Mouse (Mus musculus) adrenal gland, adult 8-10 months (tissue): ENCODE measurements around the gene Rbak. TPM values are rescaled to one million over a fixed set of nuclear protein-coding genes. Genes with fewer than 3 reads are reported as not detected.
"Not testable (repeated sequence)": the region's sequence is repeated elsewhere in the genome, so short reads cannot be mapped to it uniquely, and the experiment has no call there.

Experiments
- DNase-seq: peaks from one replicate; pipeline ENCODE4 v3.0.0; 2022
- total RNA-seq, 4 experiments: library from RNA; stranded (reverse); gene quantifications; 2 replicates each; pipeline ENCODE4 v1.2.4; 2022

The Rbak gene
- 10 to 100 TPM; 10.9 to 22.2 (median 17.2) TPM for total RNA-seq

DNA sequence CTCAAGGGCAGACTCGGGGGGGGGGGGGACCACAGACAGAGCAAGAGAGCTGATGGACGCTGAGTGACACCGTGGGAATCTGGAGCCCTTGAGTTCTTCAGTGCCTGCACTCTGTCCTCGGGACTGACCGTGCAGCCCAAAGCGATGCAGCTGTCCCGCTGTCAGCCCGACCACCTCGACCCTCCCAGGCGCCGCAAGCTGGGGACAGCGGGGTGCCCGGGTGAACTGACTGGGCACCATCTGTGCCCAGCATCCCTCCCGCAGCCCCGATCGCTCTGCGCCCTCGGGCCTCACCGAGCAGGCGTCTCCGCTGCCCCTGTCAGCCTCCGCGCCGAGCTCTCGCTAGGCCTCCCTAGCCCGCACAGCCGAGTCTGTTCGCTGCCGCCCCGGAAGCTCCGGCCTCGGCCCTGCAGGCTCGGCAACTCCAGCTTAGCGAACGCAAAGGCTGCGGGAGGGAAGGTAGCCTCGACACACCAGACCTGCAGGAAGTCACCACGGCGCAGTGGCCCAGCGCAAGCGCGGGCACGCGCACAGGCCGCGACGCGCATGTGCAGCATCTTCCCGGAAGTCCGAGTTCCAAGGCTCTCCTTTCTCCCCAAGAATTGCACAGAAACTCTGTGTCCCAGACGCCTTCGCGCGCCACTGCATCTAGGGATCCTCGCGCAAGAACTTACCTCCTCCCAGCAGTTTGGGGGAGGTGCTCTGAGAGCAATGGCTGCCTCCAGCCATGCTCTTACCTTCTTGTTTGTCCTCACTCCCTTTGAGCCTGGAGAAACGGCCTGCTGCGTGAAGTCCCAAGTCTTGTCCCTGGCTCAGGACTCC, at the start of gene Rbak, which contains the start of gene Spdye4b:
TSS of gene Rbak (minus strand) at position 521 of the 822 bp plus-strand sequence.
TSS of gene Spdye4b (plus strand) at position 763 of the 822 bp plus-strand sequence.
- DNase-seq: peak; percentile 94

- DNase-seq: no peak
Measured at GRCm38 (mm10) chr5:143226790-143227189, 46.2 kb upstream of the Rbak start, which contains the start of gene Spdye4a. Gene Spdye4a, minus strand, starts transcription at chr5:143226890.

- no peak for DNase-seq
Measured at GRCm38 (mm10) chr5:143222287-143222686, 41.7 kb upstream of the Rbak start.

DNA sequence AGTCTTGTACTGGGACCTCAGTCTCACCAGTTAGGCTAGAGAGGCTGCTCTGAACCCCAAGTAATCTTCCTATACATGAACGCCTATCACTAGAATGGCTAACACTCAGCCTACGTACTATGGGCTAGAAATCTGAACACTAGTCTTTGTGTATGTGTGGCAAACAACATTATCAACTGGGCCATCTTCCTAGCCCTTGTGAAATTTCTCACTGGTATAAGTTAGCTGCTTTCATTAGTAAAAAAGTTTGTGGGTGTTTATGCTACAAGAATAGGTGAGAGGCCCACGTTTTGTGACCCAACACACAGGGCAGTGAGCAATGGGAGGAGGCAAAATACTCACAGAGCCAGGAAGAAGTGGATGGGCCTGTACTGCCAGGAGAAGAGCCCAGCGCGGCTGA, 40.4 kb upstream of the Rbak start:
- no peak for DNase-seq

DNA sequence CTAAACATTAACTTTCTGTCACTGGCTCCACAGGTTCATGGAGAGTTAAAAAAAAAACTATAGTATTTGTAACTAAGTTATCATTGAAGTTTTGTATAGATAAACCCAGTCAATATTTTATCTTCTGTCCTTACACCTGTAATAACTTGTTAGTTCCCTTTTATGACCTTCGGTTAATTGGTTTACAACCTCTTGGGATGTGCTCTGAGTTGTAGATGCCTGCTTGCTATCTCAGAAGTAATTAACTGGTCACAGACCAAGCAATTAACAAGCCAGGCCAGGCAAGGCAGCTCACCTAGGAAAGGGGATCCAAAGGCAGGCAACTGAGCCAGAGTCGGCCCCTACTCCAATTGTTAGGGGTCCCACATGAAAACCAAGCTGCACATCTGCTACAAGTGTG, 33.3 kb upstream of the Rbak start:
- DNase-seq: no peak

- DNase-seq: no peak
Measured at GRCm38 (mm10) chr5:143205015-143205414, 24.4 kb upstream of the Rbak start.

GRCm38 (mm10) chr5:143196506-143196905, 15.9 kb upstream of the Rbak start:
- DNase-seq: peak; percentile 21

DNA sequence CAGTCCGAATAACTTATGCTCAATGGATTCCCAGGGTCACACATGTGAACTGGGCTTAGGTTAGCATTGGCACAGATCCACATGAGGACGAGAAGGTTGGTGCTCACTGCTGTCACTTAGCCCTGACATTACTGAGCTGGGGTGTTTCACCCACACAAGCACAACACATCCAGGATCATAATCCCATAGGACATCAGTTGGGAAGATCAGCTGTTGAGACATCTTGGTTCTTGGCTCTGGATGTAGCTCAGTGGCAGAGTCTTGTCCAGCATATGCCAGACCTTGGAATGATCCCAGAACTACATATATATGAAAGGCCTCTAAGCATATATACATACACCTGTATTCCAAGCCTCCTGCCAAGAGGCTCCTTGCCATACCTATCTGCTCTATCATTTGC, 14.6 kb upstream of the Rbak start:
- no peak for DNase-seq

DNA sequence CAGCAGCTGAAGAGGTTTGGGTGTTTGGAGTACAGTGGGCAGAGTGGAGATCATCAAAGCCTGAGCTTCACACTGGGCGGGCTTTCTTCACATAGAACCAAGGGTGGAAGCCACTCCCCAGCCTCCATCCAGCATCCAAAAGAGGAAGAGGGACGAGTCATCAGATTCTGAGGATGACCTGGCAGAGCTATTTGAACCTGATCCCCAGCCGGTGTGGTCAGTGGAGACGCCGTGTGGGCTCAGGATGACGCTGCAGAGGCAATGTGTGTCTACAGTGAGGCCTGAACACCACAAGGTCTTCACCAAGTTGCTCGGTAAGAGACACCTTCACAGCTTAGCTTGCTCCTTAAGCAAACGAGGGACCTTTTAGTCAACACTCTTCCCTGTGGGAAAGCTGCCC, 14.2 kb upstream of the Rbak start:
- DNase-seq: not testable (repeated sequence)

DNA sequence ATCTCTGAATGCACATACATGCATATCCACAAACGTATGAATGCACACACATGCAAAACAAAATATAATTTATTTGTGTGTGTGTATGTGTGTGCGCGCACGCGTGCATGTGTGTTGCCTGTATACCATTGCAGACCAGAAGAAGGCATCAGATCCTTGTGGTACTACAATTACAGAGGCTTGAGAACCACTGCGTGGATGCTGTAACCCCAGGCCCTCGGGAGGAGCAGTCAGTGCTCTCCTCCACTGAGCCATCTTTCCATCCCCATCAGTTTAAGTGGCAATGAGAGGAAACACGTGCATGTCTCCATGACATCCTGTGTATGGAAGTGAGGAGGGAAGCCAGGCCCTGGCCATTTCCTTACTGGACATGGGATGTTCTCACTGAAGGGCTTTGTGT, 12.2 kb upstream of the Rbak start:
- DNase-seq: no peak

GRCm38 (mm10) chr5:143188014-143188413, 7.4 kb upstream of the Rbak start:
- DNase-seq: not testable (repeated sequence)

DNA sequence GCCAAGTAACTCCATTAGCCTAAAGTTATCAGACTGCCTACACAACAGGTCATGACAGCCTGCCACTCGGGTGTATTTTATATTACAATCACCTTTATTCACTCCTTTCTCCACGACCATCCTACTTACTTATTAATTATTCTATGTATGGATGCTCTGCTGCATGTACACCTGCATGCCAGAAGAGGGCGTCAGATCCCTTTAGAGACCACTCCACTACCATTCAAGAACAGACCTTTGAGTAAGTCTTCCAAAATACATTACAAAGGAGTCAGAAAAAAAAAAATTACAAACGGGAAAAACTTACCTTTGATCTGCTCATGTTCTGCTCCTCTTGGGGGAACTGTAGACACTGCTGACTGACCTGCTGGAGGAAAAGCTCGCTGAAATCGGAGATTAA, 1.4 kb downstream of the Rbak start:
- DNase-seq: no peak

DNA sequence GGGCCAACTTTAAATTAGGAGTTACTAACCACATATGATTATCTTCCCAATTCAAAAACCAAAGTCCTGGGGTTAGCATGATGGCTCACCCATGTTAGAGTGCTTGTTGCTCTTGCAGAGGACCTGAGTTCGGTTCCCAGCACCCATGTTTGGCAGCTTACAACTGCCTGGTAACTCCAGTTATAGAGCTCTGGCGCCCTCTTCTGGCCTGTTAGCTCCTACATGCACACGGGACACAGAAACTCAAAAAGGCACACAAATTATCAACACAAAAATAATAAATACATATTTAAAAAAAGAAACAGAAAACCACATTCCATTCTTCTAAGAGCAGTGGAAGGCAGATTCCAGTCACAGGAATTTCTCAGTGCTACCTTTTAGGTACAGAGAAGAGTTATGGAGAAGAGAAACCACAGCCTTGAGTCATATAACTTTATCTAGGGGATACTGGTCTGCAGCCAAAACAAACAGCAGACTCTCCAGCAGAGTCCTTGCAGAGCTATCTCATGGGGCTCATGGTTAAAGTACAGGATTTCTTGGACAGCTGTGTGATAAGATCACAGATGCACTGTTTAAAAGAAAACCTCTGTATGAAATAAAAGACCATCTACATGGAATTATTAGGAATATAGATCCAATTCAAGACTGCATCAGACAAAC, 2.9 kb downstream of the Rbak start:
- peak; percentile 15 for DNase-seq

- no peak for DNase-seq
Measured at GRCm38 (mm10) chr5:143175970-143176369, 4.6 kb downstream of the Rbak start.

GRCm38 (mm10) chr5:143165508-143166070, 15.0 kb downstream of the Rbak start:
- no peak for DNase-seq

- no peak for DNase-seq
Measured at GRCm38 (mm10) chr5:143155534-143155933, 25.0 kb downstream of the Rbak start.

GRCm38 (mm10) chr5:143153756-143154155, 26.8 kb downstream of the Rbak start:
- no peak for DNase-seq

DNA sequence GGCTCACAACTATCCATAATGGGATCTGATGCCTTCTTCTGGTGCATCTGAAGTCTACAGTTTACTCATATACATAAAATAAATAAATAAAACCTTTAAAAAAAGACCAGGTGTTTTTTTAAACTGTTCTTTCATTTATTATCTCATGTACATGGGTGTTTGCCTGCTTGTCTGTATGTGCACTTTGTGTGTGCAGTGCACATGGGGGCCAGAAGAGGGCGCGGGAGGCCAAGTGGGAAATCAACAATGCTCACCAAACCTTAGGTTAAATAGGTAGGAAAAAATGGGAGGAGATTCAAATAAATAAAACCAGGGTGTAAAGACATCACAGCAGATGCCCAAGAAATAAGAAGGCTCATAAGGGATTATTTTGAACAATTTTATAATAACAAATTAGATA, 30.5 kb downstream of the Rbak start:
- DNase-seq: no peak

DNA sequence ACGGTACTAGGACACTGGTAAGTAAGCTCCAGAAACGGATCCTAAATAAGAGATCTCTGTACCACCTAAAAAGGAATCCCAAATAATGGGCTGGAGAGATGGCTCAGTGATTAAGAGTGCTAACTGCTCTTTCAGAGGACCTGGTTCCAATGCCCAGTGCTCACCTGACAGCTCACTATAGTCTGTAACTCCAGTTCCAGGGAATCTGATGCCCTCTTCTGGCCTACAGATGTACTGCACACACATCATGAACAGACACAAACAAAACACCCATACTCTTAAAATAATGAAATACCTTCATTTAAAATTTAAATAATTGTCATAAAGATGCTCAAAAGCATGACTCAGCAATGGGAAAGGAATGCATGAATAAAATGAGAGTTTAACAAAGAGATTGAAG, 31.0 kb downstream of the Rbak start:
- DNase-seq: no peak

DNA sequence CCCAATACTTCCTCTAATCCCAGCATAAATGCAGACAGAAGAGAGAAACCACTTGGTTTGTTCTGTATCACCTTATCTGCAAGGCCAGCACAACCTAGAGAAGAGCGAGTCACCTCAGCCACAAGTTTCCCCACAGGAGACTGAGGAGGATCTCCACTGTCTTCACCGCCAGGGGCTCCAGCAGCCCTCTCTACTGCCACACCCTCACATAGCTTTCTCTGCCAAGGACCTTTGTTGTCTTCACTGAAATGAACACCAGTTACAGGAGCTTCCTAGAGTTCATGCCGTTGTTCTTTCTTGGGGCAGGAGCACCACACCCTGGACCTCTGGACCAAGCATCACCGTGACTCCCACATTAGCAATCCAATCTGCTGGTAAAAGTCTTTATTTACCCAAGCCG, 31.9 kb downstream of the Rbak start:
- DNase-seq: no peak

DNA sequence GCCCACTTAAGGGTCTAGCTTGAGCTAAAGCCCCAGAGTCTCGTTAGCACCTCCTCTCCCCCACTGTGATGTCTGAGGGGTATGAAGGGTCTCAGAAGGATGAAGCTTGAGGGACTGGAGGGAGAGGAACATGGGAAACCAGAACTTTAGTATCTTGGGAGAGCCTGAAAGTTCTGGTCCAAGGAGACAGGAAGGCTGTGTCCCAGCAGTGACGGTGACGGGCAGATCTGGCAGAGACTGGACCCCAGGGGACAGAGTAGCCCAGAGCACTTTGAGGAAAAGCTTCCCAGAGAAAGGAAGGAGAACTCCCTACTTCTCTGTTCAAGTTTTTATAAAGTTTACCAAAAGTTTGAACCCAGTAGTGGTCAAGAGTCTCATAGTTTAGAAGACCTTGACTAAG, 33.1 kb downstream of the Rbak start, which contains the start of gene Olfr718-ps1:
TSS of gene Olfr718-ps1 (minus strand) at position 101 of the 400 bp plus-strand sequence.
- DNase-seq: no peak

GRCm38 (mm10) chr5:143137580-143137979, 43.0 kb downstream of the Rbak start:
- DNase-seq: no peak

GRCm38 (mm10) chr5:143135042-143135441, 45.5 kb downstream of the Rbak start:
- no peak for DNase-seq
